Mouse (Mus musculus): ENCODE measurements at regions not wholly inside any gene's neighbourhood (a gene's known extent, or its start where the extent isn't known, plus 50 kb on each side); places are given as distances from the start of the nearest gene placed in this dataset.

DNA sequence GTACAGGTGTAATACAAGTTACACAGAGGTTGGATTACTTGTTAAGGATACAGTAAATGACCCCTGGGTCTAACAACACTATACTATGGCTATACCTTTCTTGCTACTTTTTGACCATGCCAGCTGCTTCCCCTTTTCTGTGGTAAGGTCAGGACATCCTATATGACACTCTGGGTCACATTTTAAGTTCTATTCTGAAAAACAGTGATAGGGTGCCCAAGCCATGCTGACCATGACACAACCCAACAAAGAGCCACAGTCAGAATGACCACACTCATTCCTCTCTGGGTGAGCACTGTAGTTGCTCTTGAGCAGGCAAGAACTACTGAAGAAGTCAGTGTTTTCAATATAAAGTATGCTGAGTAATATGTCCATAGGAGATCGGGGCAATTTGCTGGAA lies 64.3 kb upstream of the Tnfsf11 start:
- DNase-seq (ENCODE audit: low spot score): no peak

GRCm38 (mm10) chr14:78368881-78369280 lies 61.0 kb upstream of the Tnfsf11 start:
- no peak for DNase-seq (ENCODE audit: low spot score)

DNA sequence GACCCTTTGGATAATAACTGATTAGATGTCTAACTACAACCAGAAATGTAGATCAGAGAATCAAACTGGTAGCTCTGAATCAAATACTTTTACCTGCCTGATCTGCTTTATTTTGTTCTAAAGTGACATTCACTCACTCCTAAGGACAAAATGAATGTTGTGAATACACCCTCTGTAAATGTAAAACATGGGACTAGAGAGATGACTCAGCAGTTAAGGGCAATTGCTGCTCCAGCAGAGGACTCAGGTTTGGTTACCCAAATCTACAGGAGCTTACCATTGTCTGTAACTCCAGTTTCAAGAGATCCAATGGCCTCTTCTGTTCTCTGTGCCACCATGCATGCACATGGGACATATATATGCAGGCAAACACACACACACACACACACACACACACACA lies 57.0 kb upstream of the Tnfsf11 start:
- DNase-seq (ENCODE audit: low spot score): no peak

DNA sequence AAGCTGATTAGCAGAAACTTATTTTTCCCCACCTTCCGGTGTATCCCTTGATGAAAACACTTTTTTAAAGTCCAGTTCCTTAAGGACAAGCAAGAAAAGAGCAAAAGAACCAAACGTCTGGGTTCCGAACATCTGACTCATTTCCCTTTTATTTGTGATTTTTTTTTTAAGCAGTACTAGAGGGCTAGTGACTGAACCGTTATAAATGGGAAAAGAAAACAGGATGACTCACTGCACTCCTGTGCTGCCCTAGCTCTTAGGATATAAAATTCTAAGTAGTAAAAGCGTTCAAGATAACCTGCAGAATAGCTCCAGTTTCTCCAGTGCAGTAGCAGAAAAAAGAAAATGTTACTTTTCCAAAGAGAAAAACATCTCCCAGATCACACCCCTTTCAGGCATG lies 55.3 kb upstream of the Tnfsf11 start:
- DNase-seq (ENCODE audit: low spot score): no peak
